Mouse (Mus musculus) heart, postnatal 0 days (tissue): ENCODE results near the gene Lgals1. TPM values are rescaled to one million over a fixed set of nuclear protein-coding genes. Genes with fewer than 3 reads are reported as not detected.

ENCODE experiments used
- ATAC-seq: fragments of 200-750 bp; cut with Nextera tagmentation; 2 replicates; pipeline ENCODE4 v1.8.0; 2017; ENCODE audit warnings: low read depth, moderate number of reproducible peaks, moderate library complexity; ENCODE audit not compliant: insufficient read depth
- DNase-seq: peaks from one replicate; pipeline ENCODE4 v3.0.0-alpha.2; 2016; ENCODE audit warnings: low spot score
- H3K27ac ChIP-seq: fragments of 300-500 bp; sonication (generic); 2 replicates; pipeline ENCODE4 v1.5.1; 2014; ENCODE audit warnings: low read depth, mild to moderate bottlenecking
- H3K27me3 ChIP-seq: fragments of 300-500 bp; sonication (generic); 2 replicates; pipeline ENCODE4 v1.6.1; 2014; ENCODE audit warnings: low read length, mixed read lengths; ENCODE audit not compliant: control insufficient read depth, insufficient read depth
- H3K36me3 ChIP-seq: fragments of 300-500 bp; sonication (generic); replicated peaks from 2 replicates; pipeline ENCODE4 v1.6.1; 2014; ENCODE audit warnings: low read length, mixed read lengths; ENCODE audit not compliant: control insufficient read depth, insufficient read depth
- H3K4me1 ChIP-seq: fragments of 300-500 bp; sonication (generic); 2 replicates; pipeline ENCODE4 v1.6.1; 2014; ENCODE audit warnings: antibody characterized with exemption; ENCODE audit not compliant: control insufficient read depth, insufficient read depth
- H3K4me2 ChIP-seq: fragments of 300-500 bp; sonication (generic); 2 replicates; pipeline ENCODE4 v1.6.1; 2014; ENCODE audit warnings: low read depth, mild to moderate bottlenecking, low read length, moderate library complexity
- H3K4me3 ChIP-seq: fragments of 300-500 bp; sonication (generic); 2 replicates; pipeline ENCODE4 v1.5.1; 2014; ENCODE audit warnings: low read depth, low read length
- H3K9ac ChIP-seq: fragments of 300-500 bp; sonication (generic); replicated peaks from 2 replicates; pipeline ENCODE4 v1.6.1; 2014; ENCODE audit warnings: low read depth, low read length, mixed read lengths
- H3K9me3 ChIP-seq: fragments of 300-500 bp; sonication (generic); replicated peaks from 2 replicates; pipeline ENCODE4 v1.6.1; 2016; ENCODE audit warnings: low read length; ENCODE audit not compliant: control insufficient read depth
- CTCF ChIP-seq: IDR thresholded peaks from 2 replicates; pipeline ENCODE4 v1.5.1; 2016; ENCODE audit warnings: antibody characterized with exemption, control low read depth, low read depth
- EP300 ChIP-seq: IDR thresholded peaks from 2 replicates; pipeline ENCODE4 v1.6.1; 2016; ENCODE audit warnings: antibody characterized with exemption, low read depth
- WGBS: fragments of 180-500 bp; shearing (Covaris S2); extraction: QIAGEN DNeasy Blood & Tissue Kit; methylation state at CpG from one replicate; pipeline ENCODE4 v1.1.7; 2014; 5-methylcytosine and 5-hydroxymethylcytosine counted together
- polyA plus RNA-seq: library from polyadenylated mRNA; unstranded; fragments of >200 nt; fragmentation: Nextera tagmentation; extraction: Ambion mirVana; gene quantifications from 2 replicates; pipeline ENCODE4 v1.2.1, GENCODE M21; 2015
- total RNA-seq: library from RNA; depleted of rRNA; stranded (reverse); fragments of >200 nt; gene quantifications from 2 replicates; pipeline ENCODE4 v1.2.3, GENCODE M21; 2014; ENCODE audit warnings: low replicate concordance

Gene Lgals1
- total and polyA plus RNA-seq, 2 experiments from 2014 or later = 709 to 800 TPM

GRCm38 (mm10) chr15:78897488-78897887, 29.0 kb upstream of the Lgals1 start:
- H3K4me1 ChIP-seq = peaks cover 33% of the 10 kb centered on the region
- H3K4me3 ChIP-seq = no peak overlapping the region
- H3K4me2 ChIP-seq = no peak overlapping the region
- DNase-seq (no peak), ATAC-seq (no peak)
- 83% methylated on average over 4 of the region's 4 CpGs for WGBS
- peaks cover 15% of the 10 kb centered on the region for H3K36me3 ChIP-seq
- no peaks in the 10 kb centered on the region for H3K27me3 ChIP-seq
- no peak overlapping the region for H3K9ac ChIP-seq
- 0 out of 2 replicates have a peak overlapping the region, but pooled peaks have one; percentile 21 for H3K27ac ChIP-seq
- TF ChIP-seq CTCF (no peak), EP300 (no peak)
- H3K9me3 ChIP-seq = no peaks in the 10 kb centered on the region

GRCm38 (mm10) chr15:78898507-78899001, 28.0 kb upstream of the Lgals1 start:
- H3K4me1 ChIP-seq = peaks cover 33% of the 10 kb centered on the region
- DNase-seq = peak; percentile 35
- peak overlapping the region; percentile 21 for H3K27ac ChIP-seq
- peak; percentile 19; the same call in 1 of the 2 replicates for ATAC-seq
- TF ChIP-seq EP300 (no peak), CTCF (no peak)
- H3K36me3 ChIP-seq = peaks cover 5% of the 10 kb centered on the region
- no peak overlapping the region; the same call in 1 of the 2 replicates for H3K4me3 ChIP-seq
- no peaks in the 10 kb centered on the region for H3K27me3 ChIP-seq
- 39% methylated on average over 6 of the region's 6 CpGs for WGBS
- no peaks in the 10 kb centered on the region for H3K9me3 ChIP-seq
- peak overlapping the region; percentile 95; the same call in 1 of the 2 replicates for H3K4me2 ChIP-seq
- H3K9ac ChIP-seq = no peak overlapping the region

- Histone ChIP-seq H3K27ac (peak within 1 kb of the TSS; percentile 73), H3K4me3 (peak within 1 kb of the TSS; percentile 74), H3K4me2 (peak within 1 kb of the TSS; percentile 95), H3K9ac (peak within 1 kb of the TSS; percentile 78), H3K4me1 (peaks cover 25% of the 10 kb centered on the region), H3K9me3 (no peaks in the 10 kb centered on the region), H3K36me3 (0 out of 2 replicates have a peak, but pooled peaks cover 5% of the 10 kb centered on the region), H3K27me3 (no peaks in the 10 kb centered on the region)
- ATAC-seq (no peak), DNase-seq (no peak)
- WGBS = under 1% methylated on average over 11 of the region's 20 CpGs
- TF ChIP-seq EP300 (no peak), CTCF (no peak)
Observed at GRCm38 (mm10) chr15:78899409-78899739, 27.2 kb upstream of the Lgals1 start, which contains the start of gene Gm49510. Gene Gm49510, plus strand, starts transcription at chr15:78899667.

GRCm38 (mm10) chr15:78899740-78900584, 26.6 kb upstream of the Lgals1 start, which contains the start of gene Sh3bp1:
Gene Sh3bp1, plus strand, starts transcription at chr15:78899768.
- H3K36me3 ChIP-seq = 0 out of 2 replicates have a peak, but pooled peaks cover 10% of the 10 kb centered on the region
- peak; percentile 76 for DNase-seq
- H3K4me3 ChIP-seq = peak within 1 kb of the TSS; percentile 74
- H3K27me3 ChIP-seq = no peaks in the 10 kb centered on the region
- H3K9ac ChIP-seq = peak within 1 kb of the TSS; percentile 78
- H3K27ac ChIP-seq = peak within 1 kb of the TSS; percentile 73
- 2% methylated on average over 42 of the region's 47 CpGs for WGBS
- TF ChIP-seq CTCF (no peak), EP300 (no peak)
- peak within 1 kb of the TSS; percentile 95 for H3K4me2 ChIP-seq
- peak; percentile 63 for ATAC-seq
- peaks cover 23% of the 10 kb centered on the region for H3K4me1 ChIP-seq
- no peaks in the 10 kb centered on the region for H3K9me3 ChIP-seq

GRCm38 (mm10) chr15:78900585-78901421, 25.7 kb upstream of the Lgals1 start:
- TF ChIP-seq EP300 = no peak
- TF ChIP-seq CTCF = no peak
- peaks cover 23% of the 10 kb centered on the region for H3K4me1 ChIP-seq

More at GRCm38 (mm10) chr15:78900585-78901421, 25.7 kb upstream of the Lgals1 start:
- Histone ChIP-seq H3K36me3 (peaks cover 15% of the 10 kb centered on the region; the same call in 1 of the 2 replicates), H3K4me3 (peak overlapping the region; percentile 74), H3K9me3 (no peaks in the 10 kb centered on the region), H3K27ac (peak overlapping the region; percentile 73), H3K9ac (peak overlapping the region; percentile 78), H3K27me3 (no peaks in the 10 kb centered on the region), H3K4me2 (peak overlapping the region; percentile 95)
- DNase-seq = peak; percentile 12
- no peak for ATAC-seq
- WGBS = 23% methylated on average over 18 of the region's 18 CpGs
